Mouse (Mus musculus) C2C12 (cell line): ENCODE measurements around the gene Hrnr. TPM values are rescaled to one million over a fixed set of nuclear protein-coding genes. Genes with fewer than 3 reads are reported as not detected.

Source experiments
- H3K27me3 ChIP-seq: one replicate; pipeline ENCODE4 v1.6.1; 2011; ENCODE audit not compliant: control insufficient read depth, insufficient read depth, insufficient read length
- H3K36me3 ChIP-seq: one replicate; pipeline ENCODE4 v1.6.1; 2011; ENCODE audit not compliant: control insufficient read depth, insufficient read depth
- H3K4me3 ChIP-seq: one replicate; pipeline ENCODE4 v1.5.1; 2011; ENCODE audit warnings: mild to moderate bottlenecking, control low read depth; ENCODE audit not compliant: poor library complexity, insufficient read depth, severe bottlenecking
- H3K79me2 ChIP-seq: one replicate; pipeline ENCODE4 v1.6.1; 2011; ENCODE audit not compliant: control insufficient read depth, insufficient read depth
- H3K79me3 ChIP-seq: one replicate; pipeline ENCODE4 v1.6.1; 2011; ENCODE audit warnings: low read depth, control low read depth
- H3ac ChIP-seq: one replicate; pipeline ENCODE3; 2011; ENCODE audit warnings: low read depth; ENCODE audit not compliant: control insufficient read depth, insufficient read length
- CEBPB ChIP-seq: IDR thresholded peaks from one replicate; pipeline ENCODE4 v1.6.1; 2011; ENCODE audit warnings: low read depth, mild to moderate bottlenecking, control low read depth, moderate library complexity
- CTCF ChIP-seq: IDR thresholded peaks from one replicate; pipeline ENCODE4 v1.5.1; 2011; ENCODE audit not compliant: control insufficient read depth, insufficient read depth, insufficient read length
- FOSL1 ChIP-seq: IDR thresholded peaks from one replicate; pipeline ENCODE4 v1.8.0; 2011; ENCODE audit warnings: mild to moderate bottlenecking, low read length; ENCODE audit not compliant: poor library complexity, insufficient read depth, severe bottlenecking
- MAX ChIP-seq: IDR thresholded peaks from one replicate; pipeline ENCODE4 v1.6.1; 2011; ENCODE audit warnings: mild to moderate bottlenecking, control low read depth
- MYOD1 ChIP-seq: IDR thresholded peaks from one replicate; pipeline ENCODE4 v1.6.1; 2011; ENCODE audit warnings: low read depth; ENCODE audit not compliant: control insufficient read depth, insufficient read length
- MYOG ChIP-seq: IDR thresholded peaks from one replicate; pipeline ENCODE4 v1.6.1; 2011; ENCODE audit not compliant: control insufficient read depth, insufficient read length; ENCODE audit errors: extremely low read depth
- USF1 ChIP-seq: IDR thresholded peaks from one replicate; pipeline ENCODE4 v1.6.1; 2011; ENCODE audit warnings: low read depth, mild to moderate bottlenecking, control low read depth, moderate library complexity
- polyA plus RNA-seq: library from polyadenylated mRNA; unstranded; fragments of >200 nt; fragmentation: generic; extraction: Trizol; gene quantifications from one replicate; pipeline ENCODE4 v1.2.1, GENCODE M21; 2012; ENCODE audit warnings: missing spikeins

Gene Hrnr
- polyA plus RNA-seq, 1 experiment = not detected

DNA sequence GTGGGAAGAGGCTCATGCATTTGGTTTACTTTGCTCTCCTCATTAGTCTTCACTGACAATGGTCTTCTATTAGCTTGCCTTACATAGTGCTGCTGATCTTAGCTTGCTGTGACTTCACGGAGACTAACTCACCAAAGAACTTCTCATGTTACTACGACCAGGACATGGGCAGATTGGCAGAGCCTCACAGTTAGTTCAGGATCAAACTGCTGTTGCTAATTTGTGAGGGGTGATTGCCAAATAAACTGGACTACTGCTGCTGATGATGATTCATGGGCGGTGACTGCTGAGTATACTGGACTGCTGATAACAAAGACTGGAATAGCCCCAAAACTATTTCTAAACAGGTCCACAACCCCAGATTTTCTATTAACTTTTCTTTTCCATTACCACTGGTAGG is 8.2 kb upstream of the Hrnr start:
- TF ChIP-seq CTCF (no peak), FOSL1 (no peak), MAX (no peak), USF1 (no peak), MYOG (no peak), MYOD1 (no peak), CEBPB (no peak)
- no peaks in the 10 kb centered on the region for H3K27me3 ChIP-seq
- H3K36me3 ChIP-seq = no peaks in the 10 kb centered on the region
- H3K4me3 ChIP-seq = no peak overlapping the region
- H3K79me3 ChIP-seq = no peaks in the 10 kb centered on the region
- no peak overlapping the region for H3ac ChIP-seq
- H3K79me2 ChIP-seq = no peaks in the 10 kb centered on the region

DNA sequence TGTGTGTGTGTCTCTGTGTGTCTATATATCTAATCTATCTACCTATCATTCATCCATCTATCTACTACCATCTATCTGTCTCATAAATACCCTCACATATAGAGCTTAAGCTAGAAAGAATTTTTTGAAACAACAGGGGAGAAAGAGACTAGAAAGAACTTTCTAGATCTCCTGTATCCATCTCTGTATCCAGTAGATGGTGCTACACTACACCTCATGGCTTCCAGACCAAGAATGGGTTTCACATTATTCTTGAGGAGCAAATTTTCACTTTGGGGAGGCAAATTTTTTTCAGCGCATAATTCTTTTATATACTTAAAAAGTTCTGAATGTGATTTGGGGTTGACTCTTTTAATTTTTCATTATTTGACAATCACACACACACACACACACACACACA is 5.2 kb upstream of the Hrnr start:
- H3K27me3 ChIP-seq = no peaks in the 10 kb centered on the region

DNA sequence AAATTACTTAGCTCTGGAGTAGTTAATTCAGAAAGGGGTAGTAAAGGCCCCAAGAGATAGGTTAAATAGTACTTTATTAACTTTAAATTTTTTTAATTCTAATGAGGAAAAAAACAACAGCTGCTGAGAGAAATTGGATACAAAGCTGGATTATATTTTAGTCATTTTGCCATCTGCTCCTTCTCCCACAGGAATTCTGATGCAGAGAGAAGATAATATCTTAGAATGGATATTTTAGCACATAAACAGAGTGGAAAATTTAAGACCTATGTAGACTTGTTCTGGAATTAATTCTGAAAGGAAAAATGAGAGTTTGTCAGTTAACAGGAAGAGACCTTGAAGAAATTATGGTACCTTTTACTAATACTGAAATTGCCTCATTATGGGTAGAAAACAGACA is 18.2 kb downstream of the Hrnr start:
- H3K79me3 ChIP-seq = no peaks in the 10 kb centered on the region
- no peak overlapping the region for H3ac ChIP-seq
- H3K79me2 ChIP-seq = no peaks in the 10 kb centered on the region
- no peaks in the 10 kb centered on the region for H3K36me3 ChIP-seq
- no peak overlapping the region for H3K4me3 ChIP-seq
- H3K27me3 ChIP-seq = no peaks in the 10 kb centered on the region
- TF ChIP-seq CTCF (no peak), CEBPB (no peak), FOSL1 (no peak), MYOD1 (no peak), MAX (no peak), USF1 (no peak), MYOG (no peak)

More for the DNA sequence above, 5.2 kb upstream of the Hrnr start:
- Histone ChIP-seq H3K4me3 (no peak overlapping the region), H3ac (no peak overlapping the region), H3K79me2 (no peaks in the 10 kb centered on the region), H3K79me3 (no peaks in the 10 kb centered on the region), H3K36me3 (no peaks in the 10 kb centered on the region)
- no peak for TF ChIP-seq MYOG
- no peak for TF ChIP-seq FOSL1
- TF ChIP-seq USF1 = no peak
- TF ChIP-seq MYOD1 = no peak
- TF ChIP-seq CTCF = no peak
- TF ChIP-seq CEBPB = no peak
- TF ChIP-seq MAX = no peak

DNA sequence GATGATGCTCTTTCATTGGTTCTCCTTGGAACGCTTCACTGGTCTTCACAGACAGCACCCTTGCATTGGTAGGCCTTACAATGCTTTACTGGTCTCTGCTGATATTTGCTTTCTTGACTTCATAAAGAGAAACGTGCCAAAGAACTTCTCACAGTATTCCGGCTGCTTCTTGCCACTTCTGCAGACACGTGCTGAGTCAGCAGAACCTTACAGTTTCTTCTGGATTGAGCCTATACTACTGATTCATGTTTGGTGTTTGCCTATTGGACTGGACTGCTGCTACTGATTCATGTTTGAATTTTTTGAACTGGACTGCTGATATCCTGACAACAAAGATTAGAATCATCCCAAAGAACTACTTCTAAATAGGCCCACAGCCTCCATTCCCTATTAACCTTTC is 20.5 kb downstream of the Hrnr start:
- Histone ChIP-seq H3K36me3 (no peaks in the 10 kb centered on the region), H3K79me2 (no peaks in the 10 kb centered on the region), H3ac (no peak overlapping the region), H3K4me3 (no peak overlapping the region), H3K79me3 (no peaks in the 10 kb centered on the region), H3K27me3 (no peaks in the 10 kb centered on the region)
- no peak for TF ChIP-seq MYOD1
- no peak for TF ChIP-seq MAX
- no peak for TF ChIP-seq MYOG
- TF ChIP-seq CTCF = no peak
- TF ChIP-seq CEBPB = no peak
- TF ChIP-seq FOSL1 = no peak
- TF ChIP-seq USF1 = no peak

DNA sequence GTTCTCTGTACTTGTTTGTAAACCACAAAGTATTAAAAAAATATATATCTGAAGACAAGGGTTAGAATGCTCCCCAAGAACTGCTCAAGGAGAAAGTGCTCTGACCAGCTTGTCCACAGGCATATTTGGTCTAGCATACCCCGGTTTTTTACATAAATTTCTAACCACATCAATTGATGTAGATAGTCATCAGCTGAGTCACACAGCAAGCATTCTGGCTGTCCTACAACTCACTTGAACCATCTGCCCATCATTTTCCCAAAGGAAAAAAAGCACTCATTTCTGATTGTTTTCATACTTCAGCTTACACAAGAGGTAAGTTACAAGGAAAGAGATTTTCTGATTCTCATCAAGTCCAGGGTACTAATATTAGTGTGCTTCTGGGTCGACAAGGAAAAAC is 27.3 kb downstream of the Hrnr start:
- no peak for TF ChIP-seq USF1
- no peak for TF ChIP-seq CTCF
- no peak for TF ChIP-seq MAX
- TF ChIP-seq MYOD1 = no peak
- TF ChIP-seq FOSL1 = no peak
- no peak for TF ChIP-seq MYOG
- TF ChIP-seq CEBPB = no peak
- no peak overlapping the region for H3K4me3 ChIP-seq

DNA sequence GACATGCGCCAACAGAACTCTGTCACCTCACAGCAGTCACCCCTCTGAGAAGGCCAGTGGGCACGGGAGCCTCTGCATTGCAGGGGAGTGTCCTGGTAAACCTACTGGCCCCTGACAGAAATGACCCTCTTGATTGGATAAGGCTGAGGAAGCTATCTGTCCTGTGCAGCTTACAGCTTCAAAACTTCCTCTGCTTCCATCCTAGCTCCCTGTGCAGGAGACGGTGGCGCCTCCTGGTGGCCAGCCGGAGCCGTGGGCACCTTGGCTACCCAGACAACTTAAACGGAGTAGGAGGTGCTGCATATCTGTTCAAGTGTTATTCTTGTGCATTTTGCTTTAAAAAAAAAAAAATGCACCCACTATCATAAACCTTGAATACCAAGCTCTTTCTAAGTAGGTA is 40.5 kb downstream of the Hrnr start:
- Histone ChIP-seq H3K79me2 (no peaks in the 10 kb centered on the region), H3K27me3 (no peaks in the 10 kb centered on the region), H3ac (no peak overlapping the region), H3K36me3 (no peaks in the 10 kb centered on the region), H3K4me3 (no peak overlapping the region), H3K79me3 (no peaks in the 10 kb centered on the region)
- no peak for TF ChIP-seq MYOG
- TF ChIP-seq CTCF = peak; percentile 48
- no peak for TF ChIP-seq USF1

More for the DNA sequence above, 27.3 kb downstream of the Hrnr start:
- no peaks in the 10 kb centered on the region for H3K79me3 ChIP-seq
- no peaks in the 10 kb centered on the region for H3K79me2 ChIP-seq
- no peaks in the 10 kb centered on the region for H3K27me3 ChIP-seq
- H3ac ChIP-seq = no peak overlapping the region
- no peaks in the 10 kb centered on the region for H3K36me3 ChIP-seq
